Mouse (Mus musculus) testis, adult 2 months (tissue): Measurements from ENCODE around the gene Lrmda. TPM values are rescaled to one million over a fixed set of nuclear protein-coding genes. Genes with fewer than 3 reads are reported as not detected.

Experiments
- H3K27ac ChIP-seq: fragments of 200-500 bp; 2 replicates; pipeline ENCODE4 v1.5.1; 2012; ENCODE audit warnings: low read depth, low read length; ENCODE audit not compliant: control insufficient read depth, insufficient read depth
- H3K27me3 ChIP-seq: fragments of 200-500 bp; 2 replicates; pipeline ENCODE4 v1.6.1; 2012; ENCODE audit warnings: mild to moderate bottlenecking, low read length, moderate library complexity; ENCODE audit not compliant: control insufficient read depth, insufficient read depth
- H3K36me3 ChIP-seq: fragments of 200-500 bp; 2 replicates; pipeline ENCODE4 v1.6.1; 2012; ENCODE audit warnings: mild to moderate bottlenecking, low read length; ENCODE audit not compliant: control insufficient read depth, insufficient read depth
- H3K4me1 ChIP-seq: fragments of 200-500 bp; 2 replicates; pipeline ENCODE4 v1.6.1; 2012; ENCODE audit warnings: low read length; ENCODE audit not compliant: control insufficient read depth, insufficient read depth
- H3K4me3 ChIP-seq: fragments of 200-500 bp; 2 replicates; pipeline ENCODE4 v1.5.1; 2012; ENCODE audit warnings: low read depth, mild to moderate bottlenecking, low read length, moderate library complexity, mixed read lengths; ENCODE audit not compliant: control insufficient read depth
- CTCF ChIP-seq: fragments of 200-500 bp; IDR thresholded peaks from 2 replicates; pipeline ENCODE4 v1.5.1; 2012; ENCODE audit warnings: low read depth, mild to moderate bottlenecking, inconsistent platforms, low read length, moderate library complexity; ENCODE audit not compliant: control insufficient read depth, insufficient read depth, insufficient replicate concordance
- POLR2A ChIP-seq: fragments of 200-500 bp; IDR thresholded peaks from 2 replicates; pipeline ENCODE4 v1.6.1; 2012; ENCODE audit warnings: low read depth, mild to moderate bottlenecking, inconsistent platforms, low read length, moderate library complexity; ENCODE audit not compliant: control insufficient read depth
- polyA plus RNA-seq: library from polyadenylated mRNA; depleted of rRNA; stranded (reverse); fragments of >200 nt; gene quantifications from 2 replicates; pipeline ENCODE4 v1.2.3, GENCODE M21; 2012

Gene Lrmda
- polyA plus RNA-seq, 1 experiment, result 2.1 TPM

DNA sequence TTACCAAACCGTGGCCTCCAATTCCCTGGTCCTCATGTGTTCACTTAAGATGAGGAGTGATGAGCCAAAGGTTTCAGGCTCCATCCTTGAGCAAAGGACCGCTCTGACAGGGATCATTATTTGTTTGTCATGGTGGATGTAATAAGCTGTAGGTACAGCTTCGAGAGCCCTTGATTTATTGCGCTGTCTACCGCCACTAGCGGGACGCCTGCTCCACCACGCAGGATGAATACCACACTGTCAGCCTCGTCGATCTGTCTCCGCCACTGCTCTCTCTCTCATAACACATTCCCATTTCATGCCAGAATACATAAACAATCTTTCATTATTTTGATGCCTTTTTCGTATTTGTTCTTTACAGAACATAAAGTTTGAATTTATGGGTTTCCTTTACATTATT lies 235.9 kb downstream of the Lrmda start:
- Histone ChIP-seq H3K4me1 (no peaks in the 10 kb centered on the region), H3K27me3 (no peaks in the 10 kb centered on the region), H3K27ac (no peak overlapping the region), H3K4me3 (no peak overlapping the region), H3K36me3 (no peaks in the 10 kb centered on the region)
- no peak for TF ChIP-seq POLR2A
- TF ChIP-seq CTCF, result no peak

DNA sequence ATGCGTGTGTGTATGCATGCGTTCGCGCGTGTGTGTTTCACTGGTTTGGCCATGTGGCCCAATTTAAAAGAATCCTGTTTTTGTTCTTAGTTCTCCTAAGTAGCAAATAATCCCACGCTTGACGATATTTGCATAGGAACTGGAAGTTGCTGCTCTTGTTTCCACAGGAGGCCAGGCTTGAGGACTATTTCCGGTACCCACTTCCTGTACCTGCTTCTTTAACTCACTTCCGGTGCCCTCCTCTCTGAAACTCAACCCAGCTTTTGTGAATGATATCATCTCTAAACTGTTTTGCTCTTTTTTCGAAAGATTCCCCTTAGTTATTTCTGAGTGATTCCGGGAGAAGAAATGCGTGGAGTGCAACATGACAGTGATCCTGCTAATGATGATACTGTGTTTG lies 236.8 kb downstream of the Lrmda start:
- H3K36me3 ChIP-seq, result no peaks in the 10 kb centered on the region
- H3K27me3 ChIP-seq, result no peaks in the 10 kb centered on the region
- H3K27ac ChIP-seq, result peak overlapping the region; percentile 39; the same call in 1 of the 2 replicates
- peak overlapping the region; percentile 39; the same call in 1 of the 2 replicates for H3K4me3 ChIP-seq
- H3K4me1 ChIP-seq, result no peaks in the 10 kb centered on the region
- TF ChIP-seq POLR2A (no peak), CTCF (no peak)

DNA sequence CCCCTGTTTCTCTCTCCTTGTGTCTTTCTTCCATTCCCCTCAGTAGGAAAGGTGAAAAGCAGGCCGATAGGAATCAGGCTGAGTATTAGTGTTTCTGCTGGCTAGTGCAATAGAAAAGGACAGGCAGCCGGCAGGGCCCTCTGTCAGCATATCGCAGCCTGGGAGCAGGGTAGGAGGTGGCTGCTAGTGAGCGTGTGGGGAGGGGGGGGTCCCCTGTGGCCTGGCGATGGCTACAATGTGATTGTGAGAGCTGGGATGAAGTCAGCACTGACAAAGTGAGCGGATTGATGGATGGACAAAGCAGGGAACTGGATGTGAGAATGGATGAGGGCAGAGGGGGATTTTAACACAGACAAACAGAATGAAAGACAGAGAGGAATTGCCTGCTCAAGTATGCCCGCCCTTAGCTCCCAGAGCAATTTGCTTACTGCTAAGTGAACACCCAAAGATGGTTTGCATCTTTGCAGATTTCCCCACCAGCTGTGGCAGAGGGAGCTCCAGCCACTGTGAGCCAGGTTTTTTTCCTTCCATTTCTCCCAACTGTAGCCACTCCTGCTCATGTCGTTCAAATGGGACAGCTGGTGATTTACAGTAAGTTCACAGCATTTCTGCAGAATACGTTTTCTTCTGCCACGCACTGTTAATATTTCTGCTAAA lies 240.0 kb downstream of the Lrmda start:
- Histone ChIP-seq H3K27me3 (no peaks in the 10 kb centered on the region), H3K27ac (no peak overlapping the region), H3K4me3 (no peak overlapping the region), H3K4me1 (no peaks in the 10 kb centered on the region), H3K36me3 (no peaks in the 10 kb centered on the region)
- TF ChIP-seq CTCF (no peak), POLR2A (no peak)

DNA sequence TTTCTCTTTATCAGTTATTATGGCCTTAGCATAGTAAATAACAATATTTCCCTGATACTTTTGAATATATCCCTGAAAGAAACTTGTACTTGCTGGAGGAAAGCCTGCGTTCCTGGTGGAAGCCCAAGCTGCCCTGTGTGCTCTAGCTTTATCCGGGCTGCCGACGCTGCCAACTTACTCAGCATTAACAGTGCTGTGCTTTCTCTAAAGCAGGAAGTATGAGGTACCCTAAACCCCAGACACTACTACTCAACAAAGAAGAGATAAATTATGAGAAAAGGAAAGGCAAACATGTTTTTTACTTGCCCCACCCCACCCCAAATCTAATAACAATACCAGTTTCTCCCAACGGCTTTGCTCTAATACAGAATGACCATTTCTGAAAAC lies 240.5 kb downstream of the Lrmda start:
- H3K4me3 ChIP-seq, result no peak overlapping the region
- no peak for TF ChIP-seq CTCF
- no peak for TF ChIP-seq POLR2A
- no peak overlapping the region for H3K27ac ChIP-seq
- no peaks in the 10 kb centered on the region for H3K4me1 ChIP-seq
- H3K36me3 ChIP-seq, result no peaks in the 10 kb centered on the region
- H3K27me3 ChIP-seq, result no peaks in the 10 kb centered on the region

DNA sequence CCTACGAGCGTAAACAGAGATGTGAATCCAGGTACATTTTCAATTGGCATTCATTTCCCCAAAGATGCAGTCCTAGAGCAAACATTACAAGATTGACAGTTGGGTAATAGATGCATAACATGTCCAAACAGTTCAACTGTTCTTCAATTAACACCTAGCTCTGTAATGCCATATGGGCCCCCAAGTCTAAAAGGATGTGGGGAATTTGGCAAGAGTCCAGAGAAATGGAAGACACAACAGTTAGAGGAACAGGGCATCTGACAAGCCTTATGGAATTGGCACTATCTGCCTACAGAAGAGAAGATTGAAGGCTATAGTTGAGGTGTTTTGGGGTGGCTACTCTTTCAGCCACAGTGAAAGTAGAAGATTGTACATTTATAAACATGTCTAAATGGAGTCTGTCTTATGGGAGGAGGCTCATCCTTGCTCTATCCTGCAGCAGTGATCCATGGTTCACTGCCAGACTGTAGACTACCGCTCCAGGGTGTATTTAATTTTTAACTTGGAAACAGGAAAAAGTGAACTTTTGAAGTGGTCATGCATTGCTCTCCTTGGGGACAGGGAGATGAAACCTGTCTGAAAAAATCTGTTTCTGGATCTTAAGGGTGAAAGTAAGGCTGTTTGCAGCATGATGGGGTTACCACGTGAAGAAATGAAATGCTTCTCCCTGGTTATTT lies 245.9 kb downstream of the Lrmda start:
- TF ChIP-seq CTCF, result no peak
- no peak for TF ChIP-seq POLR2A
- Histone ChIP-seq H3K4me1 (no peaks in the 10 kb centered on the region), H3K27ac (no peak overlapping the region), H3K36me3 (no peaks in the 10 kb centered on the region), H3K27me3 (no peaks in the 10 kb centered on the region), H3K4me3 (no peak overlapping the region)

DNA sequence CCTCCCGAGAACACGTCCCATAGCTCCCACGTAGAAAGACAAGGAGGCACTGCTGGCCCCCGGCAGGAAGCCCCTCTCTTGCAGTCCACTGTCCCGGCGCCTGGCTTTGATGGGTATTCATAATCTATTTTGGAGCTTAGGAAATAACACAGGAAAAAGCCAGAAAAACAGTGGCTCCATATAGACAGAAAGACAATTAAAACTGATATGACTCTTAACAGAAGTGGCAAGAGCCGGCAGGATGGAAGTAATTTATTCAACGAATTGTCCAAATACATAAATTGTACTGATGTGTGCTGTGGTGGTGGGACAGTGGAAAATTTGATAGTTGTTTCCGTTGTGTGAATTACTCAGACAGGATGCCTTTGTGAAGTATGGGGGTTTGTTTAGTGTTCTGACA lies 250.3 kb downstream of the Lrmda start:
- no peak for TF ChIP-seq POLR2A
- TF ChIP-seq CTCF, result no peak
- Histone ChIP-seq H3K27me3 (no peaks in the 10 kb centered on the region), H3K36me3 (no peaks in the 10 kb centered on the region)

DNA sequence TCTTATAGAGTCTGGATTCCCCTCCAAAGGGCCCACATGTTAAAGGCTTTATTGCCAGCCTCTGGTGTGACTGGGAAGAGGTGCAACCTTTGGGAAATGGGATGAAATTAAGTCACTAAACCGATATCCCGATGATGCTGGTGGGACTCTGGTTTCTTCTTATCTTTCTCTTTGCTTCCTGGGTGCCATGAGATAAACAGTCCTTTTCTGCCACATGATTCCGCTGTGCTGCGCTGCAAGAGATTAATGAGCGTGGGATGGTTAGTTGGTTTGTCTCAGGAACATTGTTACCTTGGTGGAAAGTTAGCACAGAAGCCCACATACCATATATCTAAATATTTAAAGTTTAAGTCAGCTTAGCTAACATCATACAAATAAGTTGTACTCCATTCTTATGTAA lies 258.5 kb downstream of the Lrmda start:
- H3K4me3 ChIP-seq, result no peak overlapping the region
- no peak overlapping the region for H3K27ac ChIP-seq
- no peaks in the 10 kb centered on the region for H3K36me3 ChIP-seq
- H3K27me3 ChIP-seq, result no peaks in the 10 kb centered on the region
- no peaks in the 10 kb centered on the region for H3K4me1 ChIP-seq
- no peak for TF ChIP-seq POLR2A
- TF ChIP-seq CTCF, result no peak

More for the DNA sequence above, 250.3 kb downstream of the Lrmda start:
- Histone ChIP-seq H3K4me3 (no peak overlapping the region), H3K27ac (no peak overlapping the region), H3K4me1 (no peaks in the 10 kb centered on the region)

DNA sequence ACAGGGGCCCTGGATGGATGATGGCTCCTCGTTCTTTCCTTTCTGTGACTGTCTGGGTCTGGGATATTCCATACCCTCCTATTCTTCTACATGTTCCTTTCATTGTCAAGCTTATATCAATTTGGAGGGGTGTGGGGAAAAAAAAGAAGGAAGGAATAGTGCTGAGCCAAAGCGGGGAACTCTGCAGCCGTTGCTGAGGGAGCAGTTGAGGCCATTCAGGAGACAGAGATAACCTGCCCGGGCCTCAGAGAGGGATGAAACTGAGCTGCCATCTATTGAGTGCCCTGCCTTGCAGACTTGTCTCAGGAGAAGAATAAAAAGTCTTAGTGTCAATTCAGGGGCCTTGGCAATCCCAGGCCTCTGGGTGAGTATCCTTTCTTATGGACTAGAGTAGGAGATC lies 260.1 kb downstream of the Lrmda start:
- H3K4me3 ChIP-seq, result no peak overlapping the region
- TF ChIP-seq POLR2A (no peak), CTCF (no peak)
- no peaks in the 10 kb centered on the region for H3K36me3 ChIP-seq
- no peak overlapping the region for H3K27ac ChIP-seq
- no peaks in the 10 kb centered on the region for H3K27me3 ChIP-seq
- no peaks in the 10 kb centered on the region for H3K4me1 ChIP-seq
